Mouse (Mus musculus) inflammation-experienced regulatory T-cells (primary cell): ENCODE results near the gene Vmn2r9. TPM values are rescaled to one million over a fixed set of nuclear protein-coding genes. Genes with fewer than 3 reads are reported as not detected.

Experiments
- polyA plus RNA-seq, 2 experiments: library from polyadenylated mRNA; unstranded; fragments of 100-300 nt; shearing (Covaris generic); gene quantifications; one replicate each; pipeline ENCODE4 v1.2.1; 2017

The Vmn2r9 gene
- polyA plus RNA-seq, result under 1 TPM; 0.02 to 0.45 TPM

DNA sequence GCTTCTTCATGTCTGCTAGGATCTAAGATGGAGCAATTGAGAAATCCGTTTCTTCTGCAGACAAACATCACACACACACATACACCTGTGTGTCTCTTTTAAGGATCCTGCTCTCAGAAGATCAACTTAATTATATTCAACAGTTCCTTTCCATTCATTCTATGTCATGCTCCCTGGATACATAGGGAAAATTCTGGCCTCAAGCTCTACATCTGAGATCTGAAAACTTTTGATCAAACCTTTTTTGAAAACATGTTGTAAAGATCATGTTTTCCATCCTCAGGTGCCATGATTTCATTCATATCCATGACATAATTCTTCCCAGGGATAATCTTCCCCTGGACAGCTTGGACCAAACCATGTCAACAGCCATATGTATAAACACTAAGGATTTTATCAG lies at the start of gene Vmn2r9:
Gene Vmn2r9, minus strand, starts transcription at position 101 of the 400 bp plus-strand sequence.

DNA sequence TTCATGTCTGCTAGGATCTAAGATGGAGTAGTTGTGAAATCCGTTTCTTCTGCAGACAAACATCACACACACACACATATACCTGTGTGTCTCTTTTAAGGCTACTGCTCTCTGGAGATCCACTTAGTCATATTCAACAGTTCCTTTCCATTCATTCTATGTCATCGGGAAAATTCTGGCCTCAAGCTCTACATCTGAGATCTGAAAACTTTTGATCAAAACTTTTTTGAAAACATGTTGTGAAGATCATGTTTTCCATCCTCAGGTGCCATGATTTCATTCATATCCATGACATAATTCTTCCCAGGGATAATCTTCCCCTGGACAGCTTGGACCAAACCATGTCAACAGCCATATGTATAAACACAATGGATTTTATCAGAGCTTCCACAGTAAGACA lies 43.7 kb downstream of the Vmn2r9 start, which contains the start of gene Vmn2r8:
Gene Vmn2r8, minus strand, starts transcription at position 101 of the 400 bp plus-strand sequence.

DNA sequence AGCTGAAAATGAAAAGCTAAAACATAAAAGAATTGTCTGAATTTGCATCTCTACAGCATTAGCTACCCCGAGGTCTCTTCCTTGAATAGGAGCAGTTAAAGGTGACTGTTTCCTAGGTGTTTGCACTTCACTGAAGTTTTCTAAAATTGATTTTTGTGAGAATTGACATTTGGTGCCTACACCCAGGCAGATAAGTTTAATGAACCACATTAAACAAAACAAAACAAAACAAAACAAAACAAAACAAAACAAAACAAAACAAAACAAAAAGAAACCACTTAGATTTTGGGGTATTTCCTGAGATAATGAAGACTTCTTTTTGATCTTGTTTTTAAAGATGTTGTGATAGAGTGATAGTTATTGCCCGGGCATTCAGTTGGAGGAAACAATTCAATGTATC lies 57.1 kb downstream of the Vmn2r9 start, which contains the start of gene Tmed11:
Gene Tmed11, minus strand, starts transcription at position 101 of the 400 bp plus-strand sequence.

Other genes with a start within 250 kb of the Vmn2r9 start
- 100 to 1,000 TPM; 130 to 159 TPM for gene Gak, start 222.8 kb downstream of the Vmn2r9 start, polyA plus RNA-seq
- 10 to 100 TPM; 37.3 to 38.5 TPM for gene Tmem175, start 222.8 kb downstream of the Vmn2r9 start, polyA plus RNA-seq
- gene Idua, start 192.3 kb downstream of the Vmn2r9 start, polyA plus RNA-seq, result 10 to 100 TPM; 42.1 to 43.8 TPM
- 10 to 100 TPM; 18.4 to 21.3 TPM for gene Dgkq, start 182.9 kb downstream of the Vmn2r9 start, polyA plus RNA-seq
- under 1 TPM; 0.08 to 0.17 TPM for gene Slc26a1, start 177.0 kb downstream of the Vmn2r9 start, polyA plus RNA-seq
- 1 to 10 TPM; 2.1 to 6.7 TPM for gene Fgfrl1, start 160.2 kb downstream of the Vmn2r9 start, polyA plus RNA-seq
- not detected for gene Rnf212, start 77.6 kb downstream of the Vmn2r9 start, polyA plus RNA-seq
- gene Tmed11, start 57.2 kb downstream of the Vmn2r9 start, polyA plus RNA-seq, result not detected
- under 1 TPM in 1 of 2 experiments, not detected in 1; 0.02 TPM for gene Vmn2r8, start 43.8 kb downstream of the Vmn2r9 start, polyA plus RNA-seq
- under 1 TPM in 1 of 2 experiments, not detected in 1; 0.05 TPM for gene Vmn2r10, start 153.9 kb upstream of the Vmn2r9 start, polyA plus RNA-seq
- gene Vmn2r11, start 207.0 kb upstream of the Vmn2r9 start, polyA plus RNA-seq, result under 1 TPM; 0.22 to 0.44 TPM
- not detected for gene Vmn2r12, start 245.3 kb upstream of the Vmn2r9 start, polyA plus RNA-seq